Mouse (Mus musculus) ovary, adult 18-20 months (tissue): ENCODE results near the gene Fam208a.

Source experiments
- DNase-seq: peaks from one replicate; pipeline ENCODE4 v3.0.0; 2022; ENCODE audit warnings: low spot score, mixed read lengths

Gene Fam208a

GRCm38 (mm10) chr14:27420816-27421215 lies 7.8 kb upstream of the Fam208a start:
- no peak for DNase-seq

- DNase-seq: no peak
Measured at GRCm38 (mm10) chr14:27422301-27422700, 6.3 kb upstream of the Fam208a start.

GRCm38 (mm10) chr14:27428973-27429711 lies 508 bp downstream of the Fam208a start:
- peak; percentile 87 for DNase-seq

GRCm38 (mm10) chr14:27430280-27430679 lies 1.6 kb downstream of the Fam208a start:
- DNase-seq: no peak

GRCm38 (mm10) chr14:27432064-27432463 lies 3.4 kb downstream of the Fam208a start:
- DNase-seq: no peak

GRCm38 (mm10) chr14:27436116-27436515 lies 7.5 kb downstream of the Fam208a start:
- no peak for DNase-seq

- DNase-seq: no peak
Measured at GRCm38 (mm10) chr14:27436826-27437225, 8.2 kb downstream of the Fam208a start.

GRCm38 (mm10) chr14:27440921-27441320 lies 12.3 kb downstream of the Fam208a start:
- no peak for DNase-seq

GRCm38 (mm10) chr14:27444851-27445281 lies 16.2 kb downstream of the Fam208a start:
- DNase-seq: no peak

- DNase-seq: no peak
Measured at GRCm38 (mm10) chr14:27446963-27447362, 18.3 kb downstream of the Fam208a start.

GRCm38 (mm10) chr14:27491399-27491798 lies 62.8 kb downstream of the Fam208a start:
- DNase-seq: no peak

- DNase-seq: no peak
Measured at GRCm38 (mm10) chr14:27493516-27493915, 64.9 kb downstream of the Fam208a start.

- no peak for DNase-seq
Measured at GRCm38 (mm10) chr14:27501096-27501495, 72.5 kb downstream of the Fam208a start.

- peak; percentile 95 for DNase-seq
Measured at GRCm38 (mm10) chr14:27507894-27508643, 79.4 kb downstream of the Fam208a start, which contains the start of gene Ccdc66. Ccdc66 (minus strand) TSS chr14:27508460.

GRCm38 (mm10) chr14:27508644-27509301 lies 80.1 kb downstream of the Fam208a start:
- DNase-seq: no peak

- DNase-seq: no peak
Measured at GRCm38 (mm10) chr14:27524541-27524940, 95.9 kb downstream of the Fam208a start.
